Mouse (Mus musculus): ENCODE measurements around the gene Papola.

DNA sequence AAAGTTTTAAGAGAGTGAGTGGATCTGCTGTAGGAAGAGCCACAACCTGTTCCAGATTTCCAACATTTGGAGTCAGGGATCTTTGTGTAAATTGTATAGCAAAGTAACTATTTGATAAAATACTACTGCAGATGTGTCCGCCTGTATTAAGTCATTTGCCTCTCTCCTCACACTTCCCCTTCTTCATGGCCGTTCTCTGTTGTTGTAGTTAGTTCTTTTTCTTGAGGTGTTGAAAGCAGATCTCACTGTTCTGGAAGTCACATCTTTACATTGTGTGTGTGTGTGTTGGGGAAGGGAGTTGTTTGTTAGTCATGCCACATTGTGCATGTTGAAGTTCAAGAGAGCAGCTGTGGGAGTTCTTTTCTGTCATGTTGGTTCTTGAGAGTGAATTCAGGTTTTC, 10.4 kb downstream of the Papola start:
- TF ChIP-seq CTCF (IDR thresholded peaks at IDR 0.05; ENCODE audit: low read depth) (no peak), EP300 (optimal IDR thresholded peaks at IDR 0.05) (no peak)
